Mouse (Mus musculus) heart, adult 10 weeks (tissue): ENCODE data around the gene Txndc9. TPM values are rescaled to one million over a fixed set of nuclear protein-coding genes. Genes with fewer than 3 reads are reported as not detected.

ENCODE experiments used
- polyA plus RNA-seq: library from polyadenylated mRNA; stranded (reverse); fragments of 350-450 nt; fragmentation: Illumina TruSeq; extraction: RNeasy Lipid Tissue Mini Kit (QIAGEN cat#74804); gene quantifications from one replicate; pipeline ENCODE4 v1.2.3, GENCODE M21; 2014; ENCODE audit warnings: low read depth, low replicate concordance

The Txndc9 gene
- 42.9 TPM for polyA plus RNA-seq

GRCm38 (mm10) chr1:37997867-37998266 is at the start of gene Txndc9, which contains the start of gene Eif5b:
Gene Txndc9, minus strand, starts transcription at chr1:37997893.
Gene Eif5b, plus strand, starts transcription at chr1:37998010.

GRCm38 (mm10) chr1:37957659-37958058 is 40.0 kb downstream of the Txndc9 start, which contains the start of gene Lyg1:
Gene Lyg1, minus strand, starts transcription at chr1:37957759.

Other genes with a start within 250 kb of the Txndc9 start
- 4.7 TPM for gene Tsga10, start 131.5 kb downstream of the Txndc9 start, polyA plus RNA-seq
- gene Lipt1, start 126.2 kb downstream of the Txndc9 start, polyA plus RNA-seq = 13.4 TPM
- gene Mitd1, start 107.5 kb downstream of the Txndc9 start, polyA plus RNA-seq = 6.7 TPM
- gene Mrpl30, start 107.4 kb downstream of the Txndc9 start, polyA plus RNA-seq = 407 TPM
- not detected for gene Lyg2, start 81.4 kb downstream of the Txndc9 start, polyA plus RNA-seq
- not detected for gene Lyg1, start 40.1 kb downstream of the Txndc9 start, polyA plus RNA-seq
- 59.0 TPM for gene Eif5b, start 117 bp upstream of the Txndc9 start, polyA plus RNA-seq
- gene Rev1, start 131.9 kb upstream of the Txndc9 start, polyA plus RNA-seq = 15.4 TPM